Mouse (Mus musculus) kidney, postnatal 36 days (tissue): Measurements from ENCODE around the gene Slc16a5.

Experiments
- DNase-seq, 2 experiments: peaks; one replicate each; pipeline ENCODE4 v3.0.0; 2021 to 2022; ENCODE audit warnings: mixed read lengths in 2 of 2

Gene Slc16a5

GRCm38 (mm10) chr11:115462243-115462891 lies at the start of gene Slc16a5:
TSS of gene Slc16a5 (plus strand) at chr11:115462474.
- DNase-seq: peak; percentile 47 to 48

DNA sequence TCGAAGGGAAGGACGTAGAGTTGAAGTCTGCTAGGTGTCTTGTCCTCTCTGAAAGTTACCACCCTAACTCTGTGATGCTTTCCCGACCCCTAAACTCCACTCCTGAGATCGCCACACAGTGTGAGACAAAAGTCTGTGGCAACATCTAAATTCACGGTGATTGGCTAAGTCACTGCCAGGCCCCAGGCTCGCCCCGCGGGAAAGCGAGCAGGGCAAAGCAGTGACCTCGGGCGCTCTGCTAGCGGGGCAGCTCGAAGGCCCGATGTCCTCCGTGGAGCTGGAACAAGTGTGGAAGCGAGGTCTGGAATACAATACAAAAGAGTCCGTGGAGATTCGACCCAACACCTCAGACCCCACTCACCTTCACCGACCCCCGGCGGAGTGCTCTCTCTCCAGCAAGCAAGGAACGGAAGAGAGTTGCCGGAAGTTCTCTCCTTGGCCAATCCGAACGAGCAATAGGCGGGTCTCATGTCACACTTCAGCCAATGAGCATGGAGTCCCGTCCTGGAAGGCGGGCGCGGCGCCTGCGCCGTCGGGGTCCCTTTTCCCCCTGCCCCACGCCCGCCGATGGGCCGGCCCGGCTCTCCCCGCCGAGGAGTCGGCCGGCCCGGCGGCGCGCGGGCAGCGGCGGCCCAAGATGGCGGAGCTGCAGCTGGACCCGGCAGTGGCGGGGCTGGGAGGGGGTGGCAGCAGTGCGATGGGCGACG lies 42.6 kb upstream of the Slc16a5 start, which contains the start of the genes Atp5h and Kctd2:
Atp5h (minus strand) TSS at position 432 of the 707 bp plus-strand sequence.
Kctd2 (plus strand) TSS at position 598 of the 707 bp plus-strand sequence.
- DNase-seq: peak; percentile 95 to 96

DNA sequence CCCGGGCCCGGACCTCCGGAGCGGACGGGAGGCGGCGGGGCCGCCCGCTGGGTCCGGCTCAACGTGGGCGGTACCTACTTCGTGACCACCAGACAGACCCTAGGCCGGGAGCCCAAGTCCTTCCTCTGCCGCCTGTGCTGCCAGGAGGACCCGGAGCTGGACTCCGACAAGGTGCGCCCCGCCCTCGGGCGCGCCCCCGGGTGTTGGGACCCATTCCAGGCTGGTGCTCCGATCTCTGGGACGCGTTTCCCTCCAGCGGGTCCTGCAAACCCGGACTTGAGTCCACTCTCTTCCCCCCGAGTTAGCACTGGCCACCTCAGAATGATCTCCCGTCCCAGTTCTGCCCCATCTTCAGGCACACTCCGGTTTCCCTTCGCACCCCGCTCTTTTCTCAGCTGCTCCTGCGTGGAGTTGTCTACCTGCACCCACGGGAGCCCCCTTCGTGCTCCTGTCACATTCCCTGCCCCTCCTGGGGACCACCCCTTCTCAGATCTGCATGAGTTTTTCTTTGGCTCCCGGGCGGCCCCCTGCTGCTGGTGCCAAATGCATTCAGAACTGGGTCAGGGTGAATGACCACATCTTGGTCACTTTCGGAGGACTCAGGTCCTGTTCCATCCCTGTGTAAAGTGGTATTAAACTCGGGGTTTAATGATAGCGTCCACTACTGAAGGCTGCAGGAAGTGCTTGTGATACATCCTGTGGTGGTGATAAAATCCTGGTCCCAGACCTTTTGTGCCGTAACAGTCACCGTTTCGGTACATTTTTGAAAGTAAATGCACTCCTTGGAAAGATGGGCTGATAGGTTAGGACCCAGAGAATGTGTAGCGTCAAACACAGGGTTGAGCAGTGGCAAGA lies 41.7 kb upstream of the Slc16a5 start:
- peak; percentile 67 to 83 for DNase-seq

GRCm38 (mm10) chr11:115421328-115421727 lies 40.9 kb upstream of the Slc16a5 start:
- DNase-seq: no peak

DNA sequence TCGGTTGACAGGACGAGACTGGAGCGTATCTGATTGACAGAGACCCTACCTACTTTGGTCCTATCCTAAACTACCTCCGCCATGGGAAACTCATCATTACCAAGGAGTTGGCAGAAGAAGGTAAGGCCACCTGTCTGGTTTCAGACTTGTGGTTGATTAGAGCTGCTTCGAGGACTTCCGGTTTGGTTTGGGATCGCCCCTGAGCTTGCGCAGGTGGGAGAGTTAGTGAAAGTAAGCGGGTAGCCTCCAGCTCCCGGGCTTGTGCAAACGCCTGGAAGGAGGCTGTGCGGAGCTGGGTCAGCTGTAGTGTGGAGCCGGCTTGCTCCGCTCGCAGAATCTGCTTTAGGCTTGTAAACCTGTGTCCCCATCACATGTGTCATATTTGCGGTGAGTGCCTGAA lies 40.3 kb upstream of the Slc16a5 start:
- no peak for DNase-seq

- no peak for DNase-seq
Observed at GRCm38 (mm10) chr11:115423091-115423490, 39.2 kb upstream of the Slc16a5 start.

DNA sequence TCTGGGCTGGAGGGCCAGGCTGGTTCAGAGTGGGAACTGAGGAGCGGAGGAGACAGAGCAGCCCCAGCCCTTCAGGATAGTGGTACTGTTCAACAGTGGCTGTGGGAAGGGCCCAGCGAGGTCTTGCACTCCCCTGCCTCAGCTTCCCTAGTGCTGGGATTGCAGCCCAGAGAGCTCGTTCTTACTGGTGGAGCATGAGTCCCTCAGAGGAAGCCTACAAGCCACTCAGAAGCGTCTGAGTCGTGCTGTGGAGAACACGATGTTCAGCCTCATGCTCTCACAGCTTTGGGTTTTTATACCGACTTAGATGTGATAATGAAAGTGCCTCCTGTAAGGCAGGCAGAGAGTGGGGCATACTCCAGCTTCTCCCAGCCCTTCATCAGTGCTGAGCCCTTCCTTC lies 37.6 kb upstream of the Slc16a5 start:
- DNase-seq: no peak

DNA sequence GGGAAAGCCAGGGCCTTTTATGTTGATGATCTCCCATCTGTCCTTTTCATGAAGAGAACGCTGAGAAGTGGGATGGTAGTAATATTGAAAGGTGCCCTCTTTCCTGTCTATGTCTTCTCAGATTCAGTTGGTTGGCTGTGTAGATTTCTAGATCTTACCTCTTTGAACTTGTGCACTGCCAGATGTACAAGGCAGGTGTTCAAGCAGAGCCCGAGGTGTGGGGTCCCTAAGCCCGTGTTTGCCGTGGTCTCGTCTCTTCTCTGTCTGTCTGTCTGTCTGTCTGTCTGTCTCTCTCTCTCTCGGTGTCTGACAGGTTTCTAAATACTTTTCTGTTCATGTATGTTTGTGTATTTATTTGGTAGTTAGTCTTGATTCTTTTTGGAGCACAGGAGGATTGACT lies 36.6 kb upstream of the Slc16a5 start:
- no peak for DNase-seq

DNA sequence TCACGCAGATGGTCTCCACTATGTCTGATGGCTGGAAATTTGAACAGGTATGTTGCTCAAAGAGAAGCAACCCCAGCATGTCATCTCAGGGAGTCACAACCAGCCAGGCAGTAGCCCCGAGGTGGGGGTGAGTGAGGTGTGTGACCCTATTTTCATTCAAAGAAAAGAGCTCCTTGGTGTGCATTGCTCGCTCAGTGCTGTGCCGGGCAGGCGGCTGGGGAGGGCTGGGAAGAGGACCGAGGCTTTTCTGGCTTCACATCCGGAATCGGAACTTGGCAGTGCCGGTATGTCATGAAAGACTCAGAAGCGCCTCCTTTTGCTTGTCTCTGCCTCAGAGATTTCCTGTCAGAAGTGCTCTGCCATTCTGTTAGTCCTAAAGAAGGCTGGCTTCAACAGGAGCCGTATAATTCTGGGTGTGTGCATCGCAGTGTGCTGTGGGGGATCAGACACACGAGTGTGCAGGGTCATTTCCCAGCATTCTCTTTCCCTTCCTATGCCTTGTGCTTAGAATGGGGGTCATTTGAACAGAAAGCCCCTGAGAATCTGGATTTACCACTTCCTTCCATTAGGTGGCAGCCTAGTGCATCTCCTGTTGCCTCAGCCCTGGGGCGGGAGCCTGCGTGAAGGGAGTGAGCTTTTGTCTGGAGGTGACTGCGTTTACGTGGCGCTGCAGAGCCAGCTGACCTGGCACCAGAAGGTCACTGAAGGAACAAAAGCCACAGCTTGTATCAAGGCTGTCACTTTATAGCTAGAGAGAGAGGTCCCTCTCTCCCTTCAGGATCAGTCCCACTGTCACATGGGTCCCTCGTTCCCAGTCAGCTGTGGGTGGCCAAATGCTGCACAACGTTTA lies 34.6 kb upstream of the Slc16a5 start:
- peak; percentile 81 to 83 for DNase-seq

GRCm38 (mm10) chr11:115429307-115429706 lies 33.0 kb upstream of the Slc16a5 start:
- DNase-seq: no peak

- DNase-seq: no peak
Observed at GRCm38 (mm10) chr11:115430561-115430960, 31.7 kb upstream of the Slc16a5 start.

DNA sequence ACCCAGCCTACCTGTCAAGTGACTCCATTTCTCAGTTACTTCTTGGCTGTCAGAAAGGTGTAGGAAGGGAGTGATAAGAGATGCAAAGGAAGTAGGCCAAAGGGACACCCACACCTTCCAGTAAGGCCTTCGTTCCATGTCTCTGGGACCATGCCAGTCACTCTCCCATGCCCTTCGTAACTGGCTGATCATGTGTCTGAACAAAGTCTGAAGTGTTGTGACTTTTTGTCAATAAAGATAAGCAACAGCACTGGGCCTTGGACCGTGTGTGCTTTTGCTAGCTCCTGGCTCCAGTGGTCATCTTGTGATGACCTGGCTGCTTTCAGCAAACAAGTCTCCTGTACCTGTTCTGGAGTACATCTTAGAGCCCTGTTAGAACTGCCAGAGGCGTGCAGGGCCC lies 29.5 kb upstream of the Slc16a5 start:
- no peak for DNase-seq

- no peak for DNase-seq
Observed at GRCm38 (mm10) chr11:115433342-115433741, 28.9 kb upstream of the Slc16a5 start.

DNA sequence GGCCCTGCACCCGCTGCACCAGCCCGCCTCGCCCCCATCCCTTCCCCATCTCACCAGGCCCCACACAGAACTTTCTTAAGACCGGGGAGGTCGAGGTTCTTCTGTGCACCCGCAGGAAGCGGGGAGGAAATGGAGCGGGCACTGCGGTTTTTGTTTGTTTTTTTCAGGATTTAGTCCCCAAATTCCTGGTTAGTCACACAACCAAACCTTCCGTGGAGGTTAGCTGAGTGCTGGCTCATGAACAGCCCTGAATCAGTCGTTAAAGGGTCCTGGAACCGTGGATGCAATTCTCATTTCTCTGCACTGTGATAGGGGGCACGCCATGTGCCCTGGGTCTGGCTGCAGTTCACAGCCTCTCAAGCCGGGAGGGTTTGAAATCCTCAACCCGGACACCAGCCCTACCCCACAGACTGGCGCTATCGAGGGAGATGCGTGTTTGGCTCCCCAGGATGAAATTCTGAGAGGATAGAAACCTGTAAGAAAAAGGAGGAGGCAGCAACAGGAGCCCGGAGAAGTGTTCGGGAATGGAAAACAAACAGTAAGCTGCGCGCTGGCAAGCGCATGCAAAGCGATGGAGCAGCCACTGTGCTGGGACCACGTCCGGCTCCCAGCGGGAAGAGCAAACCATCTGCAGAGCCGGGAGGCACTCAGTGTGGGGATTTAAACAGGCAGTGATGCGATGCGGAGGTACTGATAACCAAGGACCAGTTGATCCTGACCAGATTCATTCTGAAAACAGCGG lies 26.5 kb upstream of the Slc16a5 start:
- DNase-seq: peak in 1 of 2 experiments; percentile 36

DNA sequence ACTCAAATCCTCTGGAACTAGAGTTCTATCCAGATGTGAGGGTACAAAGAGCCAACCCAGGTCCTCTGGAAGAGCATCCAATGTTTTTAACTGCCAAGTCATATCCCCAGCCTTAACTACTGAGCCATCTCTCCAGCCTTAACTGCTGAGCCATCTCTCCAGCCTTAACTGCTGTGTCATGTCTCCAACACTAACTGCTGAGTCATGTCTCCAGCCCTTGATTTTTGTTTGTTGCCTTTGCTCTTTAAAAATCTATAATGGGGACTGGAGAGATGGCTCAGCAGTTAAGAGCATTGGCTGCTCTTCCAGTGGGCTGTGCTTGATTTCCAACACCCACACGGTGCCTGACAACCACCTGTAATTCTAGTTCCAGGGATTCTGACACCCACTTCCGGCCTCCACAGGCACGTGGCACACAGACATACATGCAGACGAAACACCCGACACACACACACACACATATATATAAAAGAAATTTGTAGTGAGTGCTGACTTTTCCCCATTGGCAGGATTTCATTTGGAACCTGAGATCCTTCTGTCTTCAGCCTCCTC lies 24.6 kb upstream of the Slc16a5 start:
- DNase-seq: no peak

- DNase-seq: no peak
Observed at GRCm38 (mm10) chr11:115439326-115439725, 22.9 kb upstream of the Slc16a5 start.

GRCm38 (mm10) chr11:115439906-115440595 lies 22.2 kb upstream of the Slc16a5 start, which contains the start of gene Trim80:
TSS of gene Trim80 (plus strand) at chr11:115440545.
- no peak for DNase-seq

GRCm38 (mm10) chr11:115441417-115441816 lies 20.9 kb upstream of the Slc16a5 start:
- no peak for DNase-seq

DNA sequence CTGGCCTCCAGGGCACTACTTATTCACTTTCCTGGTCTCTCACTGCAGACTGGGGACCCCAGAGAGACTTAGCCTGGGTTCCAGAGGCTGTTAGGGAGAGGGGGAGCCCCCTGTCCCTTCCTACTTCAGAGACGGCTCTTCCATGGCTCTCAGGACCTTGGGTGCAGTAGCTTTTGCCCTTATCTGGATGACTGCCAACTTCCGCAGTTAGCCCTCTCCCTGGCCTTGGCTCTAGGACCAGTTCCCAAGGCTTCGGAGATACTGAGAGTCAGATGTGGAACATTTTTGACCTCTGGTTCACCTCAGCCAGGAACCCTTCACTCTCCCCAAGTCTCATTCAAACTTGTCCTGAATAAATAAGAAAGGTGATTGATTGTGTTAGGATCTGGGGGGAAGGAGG lies 15.4 kb upstream of the Slc16a5 start:
- DNase-seq: peak; percentile 72 to 76

GRCm38 (mm10) chr11:115447321-115447885 lies 14.9 kb upstream of the Slc16a5 start:
- peak; percentile 71 to 74 for DNase-seq
